Mouse (Mus musculus) effector memory CD4-positive, alpha-beta T cell, adult 7 months (primary cell): ENCODE measurements around the gene Olfr38. TPM values are rescaled to one million over a fixed set of nuclear protein-coding genes. Genes with fewer than 3 reads are reported as not detected.

ENCODE experiments used
- polyA plus RNA-seq: library from polyadenylated mRNA; unstranded; fragments of 100-300 nt; shearing (Covaris generic); gene quantifications from one replicate; pipeline ENCODE4 v1.2.1, GENCODE M21; 2017

Olfr38 gene
- not detected for polyA plus RNA-seq

DNA sequence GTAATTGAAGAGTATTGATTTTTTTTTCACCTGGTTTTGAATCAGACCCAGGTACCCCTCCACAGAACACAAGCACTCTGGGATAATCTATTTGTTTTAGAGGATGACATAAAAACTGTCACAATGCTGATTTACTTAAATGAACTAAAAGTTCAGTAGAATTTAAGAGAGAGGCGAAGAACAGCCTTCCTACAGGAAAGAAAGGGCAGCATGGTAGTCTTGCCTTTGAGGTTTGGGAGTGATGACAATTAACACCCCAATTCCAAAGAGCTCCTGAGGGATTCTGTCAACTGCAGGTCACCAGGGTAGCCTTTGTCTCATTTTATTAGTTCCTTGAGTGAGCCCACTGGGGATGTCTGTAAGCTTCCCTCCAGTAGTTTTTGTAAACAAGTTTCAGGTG, at the start of gene Olfr38:
TSS of gene Olfr38 (plus strand) at position 301 of the 400 bp plus-strand sequence.

DNA sequence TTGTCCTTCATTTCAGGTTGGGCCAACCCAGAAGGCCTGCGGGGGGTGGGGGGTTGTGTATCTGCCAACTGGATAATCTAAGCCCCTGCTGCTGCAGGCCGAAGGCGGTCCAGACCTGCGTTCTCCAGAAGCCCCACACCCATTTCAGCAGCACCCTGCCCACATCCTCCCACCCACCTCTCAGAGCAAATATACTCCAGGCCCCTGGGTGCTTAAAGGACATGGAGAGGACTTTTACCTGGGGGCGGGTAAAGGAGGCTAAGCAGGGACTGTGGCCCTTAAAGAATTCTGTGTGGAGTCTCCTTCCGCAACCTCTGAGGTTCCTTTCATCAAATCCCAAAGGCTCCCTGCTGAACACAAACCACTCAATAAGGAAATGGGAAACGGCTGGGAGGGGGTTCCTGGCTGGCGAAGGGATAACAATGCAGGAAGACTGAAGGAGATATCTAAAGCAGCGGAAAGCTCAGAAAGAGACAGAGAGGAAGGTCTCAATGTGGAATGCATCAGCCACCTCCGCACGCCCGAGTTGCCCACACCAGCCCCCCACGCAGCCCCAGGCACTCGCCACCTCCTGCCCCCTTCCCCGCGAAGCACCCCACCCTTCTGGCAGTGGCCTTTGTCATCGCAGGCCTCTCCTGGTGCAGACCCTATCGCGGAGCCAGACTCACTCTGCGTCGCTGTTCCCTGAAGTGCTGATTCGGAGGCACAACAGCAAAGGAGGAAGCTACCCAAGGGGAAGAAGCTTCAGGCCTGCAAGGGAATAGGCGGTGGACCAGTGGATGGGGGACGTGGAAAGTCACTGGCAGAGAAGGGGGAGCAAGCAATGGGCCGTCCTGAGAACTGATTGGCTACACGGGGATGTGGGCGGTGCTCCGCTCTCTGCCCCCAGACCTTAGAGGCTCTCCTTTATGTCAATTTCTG, 46.7 kb upstream of the Olfr38 start, which contains the start of gene Tcaf1:
TSS of gene Tcaf1 (minus strand) at position 798 of the 921 bp plus-strand sequence.

DNA sequence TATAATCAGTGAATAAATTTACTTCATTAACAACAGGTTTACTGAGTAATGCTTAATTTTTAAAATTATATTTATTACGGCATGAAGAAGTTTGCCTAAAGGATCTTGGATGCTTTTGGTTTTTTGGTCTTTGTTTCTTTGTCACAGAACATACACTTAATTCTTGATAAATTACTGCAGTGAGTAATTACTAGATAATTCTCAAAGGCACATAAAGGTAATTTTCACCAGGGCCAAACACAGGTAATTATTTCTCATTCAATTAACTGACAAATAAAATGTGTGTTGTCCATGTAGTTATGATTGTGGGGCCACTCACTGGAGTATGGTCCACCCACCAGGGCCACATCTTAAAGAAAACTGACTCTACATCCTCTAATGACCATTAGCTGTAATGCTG, 17.1 kb upstream of the Olfr38 start, which contains the start of gene Olfr453:
TSS of gene Olfr453 (plus strand) at position 301 of the 400 bp plus-strand sequence.

DNA sequence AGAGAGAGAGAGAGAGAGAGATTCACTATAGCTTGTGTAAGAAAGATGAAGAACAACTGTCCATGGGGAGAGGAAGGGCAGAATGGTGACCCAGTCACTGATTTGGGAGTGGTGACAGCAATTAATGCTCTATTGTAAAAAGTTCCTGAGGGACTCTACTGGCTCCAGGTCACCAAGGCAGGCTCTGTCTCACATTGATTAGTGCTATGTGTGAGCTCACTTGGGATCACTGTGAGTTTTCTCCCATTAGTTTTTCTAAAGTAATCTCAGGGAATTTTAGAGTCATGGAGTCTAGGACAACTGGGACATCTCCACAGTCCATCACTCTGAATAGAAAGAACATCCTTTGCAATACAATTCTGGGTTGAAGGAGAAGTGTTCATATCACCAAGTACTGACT, 28.6 kb downstream of the Olfr38 start, which contains the start of gene Olfr452:
TSS of gene Olfr452 (plus strand) at position 301 of the 400 bp plus-strand sequence.

DNA sequence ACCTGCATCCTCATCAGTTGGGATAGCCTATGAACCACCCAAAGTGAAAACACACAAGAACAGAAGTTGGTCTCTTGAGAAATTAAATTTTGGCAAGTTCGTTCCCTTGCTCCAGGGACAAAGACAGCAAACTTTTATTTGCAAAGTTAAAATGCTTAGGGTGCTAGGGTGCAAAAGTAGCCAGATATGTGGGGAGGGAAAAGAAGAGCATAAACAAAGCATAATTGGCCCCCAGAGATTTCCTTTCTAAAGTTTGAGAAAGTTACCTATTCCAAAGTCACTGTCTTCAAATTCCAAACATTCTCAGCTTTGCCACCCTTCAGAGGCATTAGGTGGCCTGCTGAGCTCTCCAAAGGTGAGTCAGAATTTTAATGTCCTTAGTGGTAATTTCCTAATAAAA, 55.4 kb downstream of the Olfr38 start, which contains the start of gene Olfr450:
TSS of gene Olfr450 (plus strand) at position 301 of the 400 bp plus-strand sequence.

Other genes starting within 250 kb of the Olfr38 start
- not detected for gene Olfr455, start 208.8 kb upstream of the Olfr38 start, polyA plus RNA-seq
- not detected for gene Tcaf3, start 158.7 kb upstream of the Olfr38 start, polyA plus RNA-seq
- not detected for gene Tcaf2, start 111.2 kb upstream of the Olfr38 start, polyA plus RNA-seq
- gene Tcaf1, start 46.3 kb upstream of the Olfr38 start, polyA plus RNA-seq, result not detected
- not detected for gene Olfr453, start 17.0 kb upstream of the Olfr38 start, polyA plus RNA-seq
- gene Olfr452, start 28.7 kb downstream of the Olfr38 start, polyA plus RNA-seq, result not detected
- not detected for gene Olfr450, start 55.5 kb downstream of the Olfr38 start, polyA plus RNA-seq
- gene Olfr449, start 78.0 kb downstream of the Olfr38 start, polyA plus RNA-seq, result not detected
- gene Olfr448, start 134.0 kb downstream of the Olfr38 start, polyA plus RNA-seq, result not detected
- not detected for gene Olfr447, start 152.5 kb downstream of the Olfr38 start, polyA plus RNA-seq
- 0.17 TPM for gene Olfr446, start 165.0 kb downstream of the Olfr38 start, polyA plus RNA-seq
- gene Olfr444, start 192.7 kb downstream of the Olfr38 start, polyA plus RNA-seq, result not detected